13 mouse cellular contexts compared by ENCODE assay signal in genomic region chr4:117267831-117268437, GRCm38 (mm10). TPM values are rescaled to one million over a fixed set of nuclear protein-coding genes. Genes with fewer than 3 reads are reported as not detected.
A peak's percentile ranks its signal among the peaks of the same experiment; 100 is the strongest.
DNase-seq lines count a peak whose midpoint lies in the region; ATAC-seq lines count a peak whose summit lies in the region.
"Had no signal": no experiment of that assay in that cellular context is flagged by ENCODE, and none has a peak within 500 bp of the region (broad histone marks: within the 10 kb centered on the region; RNA-seq: fewer than 3 reads in every experiment).

No protein-coding gene starts in this region.

- peak; percentile 91 for DNase-seq in heart, adult 11 months
- DNase-seq in heart, postnatal 36 days, result no peak
- DNase-seq in ES-CJ7 (ENCODE audit: low read depth, low spot score), result peak; percentile 39
- peak; percentile 24 for DNase-seq in testis, postnatal 14 days (ENCODE audit: low spot score)
- DNase-seq in ovary, postnatal 36 days (ENCODE audit: low spot score), result no peak
- no peak for DNase-seq in yolk sac, embryonic 10.5 days (ENCODE audit: low spot score)

- peak; percentile 67 for ATAC-seq in granulocyte monocyte progenitor cell, adult 5-6 weeks (replicated peaks; ENCODE audit: poor library complexity, severe bottlenecking)
- ATAC-seq: midbrain, embryonic 15.5 days; Patski had no signal

- intact Hi-C loops in heart, postnatal 36 days (cut with DNase I), result loop anchor here (2.0 kb wide), 1 partner anchor 37 kb away; no protein-coding TSS in a partner anchor

RNA-seq across cellular contexts. Expression of gene Armh1, which starts 16.0 kb away (rescaled TPM):
- total RNA-seq in heart, postnatal 36 days (2021), result not detected
- total RNA-seq in granulocyte monocyte progenitor cell, adult 5-6 weeks (2014; fragmentation: Nextera tagmentation), result not detected in 2 replicates
- not detected in 2 replicates for total RNA-seq in granulocyte monocyte progenitor cell, adult 5-6 weeks (2017)
- total RNA-seq: gastrocnemius, postnatal 25 days; heart, adult 2 months; hematopoietic stem cell, adult 5-6 weeks; MEL had no signal

RNA-seq across cellular contexts. Expression of gene Tmem53, which starts 16.2 kb away (rescaled TPM):
- total RNA-seq in heart, postnatal 36 days (2021), result 10 to 100 TPM; 26.5 to 28.5 TPM
- 3.7 and 5.1 TPM in 2 replicates for total RNA-seq in granulocyte monocyte progenitor cell, adult 5-6 weeks (2014; fragmentation: Nextera tagmentation)
- 0.36 and 4.8 TPM in 2 replicates for total RNA-seq in granulocyte monocyte progenitor cell, adult 5-6 weeks (2017)
- total RNA-seq: hematopoietic stem cell, adult 5-6 weeks had no signal

Comparison
In these comparisons a context has a peak if more than half of its experiments do, and no peak if none do; other contexts are left out.
1. DNase-seq: peak in heart, adult 11 months (single experiment), ES-CJ7 (single experiment) and testis, postnatal 14 days (single experiment); none in heart, postnatal 36 days (0 of 2), ovary, postnatal 36 days (single experiment) and yolk sac, embryonic 10.5 days (single experiment).
2. RNA of gene Tmem53, which starts 16.2 kb away (total RNA-seq): 26.5 to 28.5 TPM in heart, postnatal 36 days; 0.36 to 5.1 TPM in granulocyte monocyte progenitor cell, adult 5-6 weeks; every median in the first group is over 4 times any median in the second.